Mouse (Mus musculus) retina, adult 2 months (tissue): ENCODE data around the gene Tac2.
"Not testable (repeated sequence)": the region's sequence is repeated elsewhere in the genome, so short reads cannot be mapped to it uniquely, and the experiment has no call there.

Source experiments
- DNase-seq: peaks from one replicate; pipeline ENCODE4 v3.0.0-alpha.2; 2012; ENCODE audit warnings: low read depth, low spot score

The Tac2 gene

DNA sequence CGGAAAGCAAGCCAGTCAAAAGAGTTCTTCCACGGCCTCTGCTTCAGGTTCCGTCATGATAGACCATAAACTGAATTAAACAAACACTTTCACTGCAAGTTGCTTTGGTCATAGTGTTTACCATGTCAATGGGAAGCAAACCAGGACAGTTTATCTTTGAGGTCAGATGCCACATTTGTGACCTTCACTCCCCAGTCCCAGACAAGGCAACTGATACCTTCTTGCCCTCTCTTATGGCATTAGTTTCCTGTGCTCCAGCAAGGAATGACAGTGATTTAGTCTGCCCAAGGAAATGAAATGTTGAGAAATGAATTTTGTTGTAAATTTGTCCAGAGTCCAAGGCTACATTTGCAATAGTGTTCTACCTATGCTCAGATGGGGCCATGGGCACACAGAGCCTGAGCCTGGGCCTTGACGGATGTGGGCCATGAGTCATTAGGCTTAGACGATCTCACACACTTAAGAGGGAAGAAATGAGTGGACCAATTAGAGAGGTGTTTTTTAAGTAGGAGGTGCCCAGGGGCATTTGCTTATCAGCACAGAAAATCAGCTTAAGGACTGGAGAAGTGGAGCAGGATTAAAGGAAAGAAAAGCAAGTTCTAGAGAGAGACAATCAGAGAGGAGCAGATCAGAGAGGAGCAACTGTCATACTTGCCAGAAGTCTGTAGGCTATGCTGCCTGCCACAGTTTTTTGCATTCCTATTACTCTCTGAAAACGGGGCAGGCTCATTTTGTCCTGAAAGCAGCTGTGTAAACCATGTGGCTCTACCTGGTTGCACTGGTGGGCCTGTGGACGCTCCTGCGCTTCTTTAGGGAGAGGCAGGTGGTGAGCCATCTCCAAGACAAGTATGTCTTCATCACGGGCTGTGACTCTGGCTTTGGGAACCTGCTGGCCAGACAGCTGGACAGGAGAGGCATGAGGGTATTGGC, 35.2 kb downstream of the Tac2 start, which contains the start of the genes Rdh1 and Rdh16f1:
Gene Rdh1 (plus strand): TSS at position 541 of the 930 bp plus-strand sequence.
Gene Rdh16f1 (plus strand): TSS at position 607 of the 930 bp plus-strand sequence.
- DNase-seq, result no peak

DNA sequence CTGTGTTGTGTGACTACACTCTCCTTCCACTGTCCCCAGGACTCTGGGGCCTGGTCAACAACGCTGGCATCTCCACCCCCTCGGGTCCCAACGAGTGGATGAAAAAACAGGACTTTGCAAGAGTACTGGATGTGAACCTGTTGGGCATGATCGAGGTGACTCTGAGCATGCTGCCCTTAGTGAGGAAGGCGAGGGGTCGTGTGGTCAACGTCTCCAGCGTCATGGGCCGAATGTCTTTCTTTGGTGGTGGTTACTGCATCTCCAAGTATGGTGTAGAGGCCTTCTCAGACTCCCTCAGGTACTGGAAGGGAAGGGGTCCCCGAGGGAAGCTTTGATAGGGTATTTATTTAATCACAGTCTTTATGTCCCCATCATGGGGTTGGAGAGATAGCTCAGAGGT, 38.6 kb downstream of the Tac2 start:
- not testable (repeated sequence) for DNase-seq

DNA sequence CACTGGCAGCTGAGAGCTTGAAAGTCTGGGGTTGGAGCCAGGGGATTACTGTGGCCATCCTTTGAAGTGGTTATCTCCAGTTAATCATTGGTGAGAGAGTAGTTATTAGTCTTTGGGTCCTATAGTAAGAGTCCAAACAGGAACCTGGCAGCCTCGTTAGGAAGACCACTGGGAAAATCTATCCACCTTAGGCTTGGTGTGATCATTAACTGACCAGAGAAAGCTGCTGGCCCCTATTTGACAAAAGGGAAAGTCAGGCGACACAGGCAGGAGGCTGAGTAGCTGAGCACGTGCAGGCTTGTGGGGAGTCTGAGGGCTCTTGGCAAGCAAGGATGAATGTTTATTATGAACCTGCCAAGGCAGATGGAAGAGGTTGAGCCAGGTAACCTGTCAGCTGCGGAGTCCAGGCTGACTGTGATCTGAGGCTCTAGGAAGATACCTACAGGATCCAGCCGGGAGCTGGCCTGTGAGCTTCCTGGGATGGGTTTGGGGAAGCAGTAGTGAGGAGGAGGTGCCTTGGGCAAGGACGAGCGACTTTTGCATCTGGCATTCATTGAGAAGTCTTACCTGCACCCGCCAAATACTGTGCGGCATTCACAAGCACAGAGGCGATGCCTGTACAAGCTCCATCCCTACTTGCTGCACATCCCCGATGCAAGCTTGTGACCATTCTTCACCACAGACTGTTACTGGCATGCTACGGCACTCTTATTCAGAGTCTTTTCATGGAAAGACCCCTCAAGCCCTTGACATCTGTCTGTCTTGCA, 39.8 kb downstream of the Tac2 start:
- no peak for DNase-seq

DNA sequence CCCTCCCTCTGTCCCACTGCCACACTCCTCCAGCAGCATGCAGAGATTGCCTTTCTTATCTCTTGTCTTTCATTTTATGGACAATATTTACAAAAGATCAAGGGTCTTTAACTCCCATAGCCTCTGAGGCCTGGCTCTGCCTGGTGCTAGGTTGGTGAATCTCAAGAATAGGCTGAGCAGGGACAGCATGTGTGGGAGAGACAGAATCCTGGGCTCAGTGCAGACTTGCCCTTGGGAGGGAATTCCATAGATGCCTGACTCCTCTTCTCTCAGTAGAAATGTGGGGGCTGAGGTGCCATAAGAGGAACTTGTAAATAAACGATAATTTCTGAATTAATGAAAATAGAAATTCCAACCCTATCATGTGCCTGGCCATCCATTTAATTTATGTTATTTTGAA, 42.3 kb downstream of the Tac2 start:
- DNase-seq, result no peak

DNA sequence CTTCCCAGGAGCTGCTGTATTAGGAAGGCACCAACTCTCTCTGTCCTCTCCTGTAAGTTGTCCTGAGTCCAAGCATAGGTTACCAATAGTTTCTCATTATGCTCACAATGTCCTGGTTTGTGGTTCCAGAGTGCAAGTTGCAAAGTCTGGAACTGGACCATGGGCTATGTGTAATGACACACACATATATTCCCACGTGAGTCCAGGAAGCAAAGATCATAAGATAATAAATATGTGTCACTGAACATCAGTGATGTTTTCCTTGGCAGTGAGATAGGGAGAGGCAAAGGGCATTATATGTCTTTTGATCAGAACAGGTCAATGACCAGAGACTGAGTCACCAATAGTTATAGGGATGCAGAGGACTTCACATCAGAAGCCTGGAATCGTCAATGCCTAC, 51.7 kb downstream of the Tac2 start, which contains the start of gene Rdh9:
Gene Rdh9 (plus strand): TSS at position 376 of the 400 bp plus-strand sequence.
- DNase-seq, result no peak
